Mouse (Mus musculus): Measurements from ENCODE around the gene Catsper3.

GRCm38 (mm10) chr13:55830081-55830832 is 45.9 kb downstream of the Catsper3 start:
- no peak for TF ChIP-seq CTCF (IDR thresholded peaks at IDR 0.05; ENCODE audit: low read depth, low read length)
- no peak for TF ChIP-seq POLR2A (IDR thresholded peaks at IDR 0.05; ENCODE audit: borderline replicate concordance, low read depth, low read length)

Measured in bone marrow macrophage, adult 2 months (primary cell).